Mouse (Mus musculus) testis, postnatal 14 days (tissue): ENCODE measurements around the gene Rhoc.

Experiments used
- DNase-seq: peaks from one replicate; pipeline ENCODE4 v3.0.0; 2021; ENCODE audit warnings: low spot score

Rhoc gene

DNA sequence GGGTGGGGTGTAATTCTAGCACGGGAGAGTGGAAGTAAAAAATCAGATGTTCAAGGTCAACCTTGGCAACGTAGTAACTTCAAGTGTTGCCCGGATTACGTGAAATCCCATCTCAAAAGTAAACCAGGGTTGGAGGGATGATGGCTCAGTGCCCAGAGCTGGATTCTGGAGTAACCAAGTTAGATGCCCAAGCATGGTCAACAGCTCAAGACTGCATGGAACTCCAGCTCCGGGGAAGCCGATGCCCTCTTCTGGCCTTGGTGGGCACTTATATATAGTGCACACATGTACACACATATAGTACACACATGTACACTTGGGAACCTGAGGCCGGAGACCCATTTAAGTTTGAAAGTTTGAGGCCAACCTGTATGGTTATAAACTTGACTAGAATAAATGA is 28.0 kb downstream of the Rhoc start:
- DNase-seq = no peak

DNA sequence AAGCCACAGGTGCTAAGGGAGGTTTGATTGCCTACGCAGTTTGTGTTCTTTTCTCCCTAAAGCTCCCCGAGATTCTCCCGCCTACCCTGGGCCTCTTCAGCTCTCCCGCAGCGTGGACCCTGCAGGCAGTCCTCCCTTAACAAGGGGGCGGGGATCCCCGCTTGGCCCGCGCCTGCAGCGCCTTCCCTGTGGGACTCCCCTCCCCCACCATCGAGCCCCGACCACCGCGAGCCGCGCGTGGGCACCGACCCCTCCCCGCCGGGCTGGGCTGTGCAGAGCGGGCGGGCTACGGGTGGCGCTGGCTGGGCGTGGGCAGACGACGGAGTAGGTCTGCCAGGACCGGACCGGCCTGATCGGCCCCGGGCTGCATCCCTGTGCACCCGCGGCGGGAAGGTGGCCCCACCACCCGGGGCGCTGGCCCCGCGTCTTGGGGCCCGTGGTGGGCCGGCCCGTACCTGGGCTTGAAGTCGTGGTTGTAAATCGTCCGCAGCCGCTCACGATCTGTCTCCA is 29.4 kb downstream of the Rhoc start:
- DNase-seq = peak; percentile 81

DNA sequence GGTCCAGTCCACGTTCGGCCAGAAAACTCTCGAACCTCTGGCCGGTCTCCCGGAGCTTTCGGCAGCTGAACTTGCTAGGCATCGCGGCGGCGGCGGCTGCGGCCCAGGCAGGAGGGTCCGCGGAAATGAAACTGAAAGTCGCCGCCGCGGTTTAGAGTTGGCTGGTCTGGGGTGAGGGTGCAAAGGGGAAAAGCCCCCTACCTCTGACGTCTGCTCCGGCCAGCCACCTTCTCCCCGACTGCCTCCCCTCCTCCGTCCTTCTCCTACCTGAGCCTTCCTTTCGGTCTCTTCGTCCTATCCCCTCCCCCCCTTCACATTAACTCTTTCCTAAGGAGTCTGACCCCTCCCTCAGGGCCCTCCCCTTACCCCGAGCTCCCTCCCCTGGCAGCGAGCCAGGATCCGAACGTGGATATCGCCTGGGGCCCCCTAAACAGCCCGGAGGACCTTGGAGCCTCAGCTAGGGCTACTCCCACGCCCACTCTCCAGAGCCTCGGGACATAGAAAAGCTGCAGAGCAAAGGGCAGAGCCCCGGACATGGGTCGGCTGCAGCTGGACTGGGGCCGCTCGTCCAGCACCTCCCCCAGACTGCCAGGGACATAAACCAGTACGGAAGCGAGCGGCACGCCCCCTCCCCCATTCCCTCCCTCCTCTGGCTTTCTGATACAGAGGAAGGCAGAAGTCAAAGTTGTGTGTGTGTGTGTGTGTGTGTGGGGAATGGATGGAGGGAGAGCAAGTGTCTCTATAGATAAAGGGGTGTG is 30.0 kb downstream of the Rhoc start, which contains the start of gene Mov10:
Gene Mov10 (minus strand): TSS at position 573 of the 758 bp plus-strand sequence.
- DNase-seq = peak; percentile 89

DNA sequence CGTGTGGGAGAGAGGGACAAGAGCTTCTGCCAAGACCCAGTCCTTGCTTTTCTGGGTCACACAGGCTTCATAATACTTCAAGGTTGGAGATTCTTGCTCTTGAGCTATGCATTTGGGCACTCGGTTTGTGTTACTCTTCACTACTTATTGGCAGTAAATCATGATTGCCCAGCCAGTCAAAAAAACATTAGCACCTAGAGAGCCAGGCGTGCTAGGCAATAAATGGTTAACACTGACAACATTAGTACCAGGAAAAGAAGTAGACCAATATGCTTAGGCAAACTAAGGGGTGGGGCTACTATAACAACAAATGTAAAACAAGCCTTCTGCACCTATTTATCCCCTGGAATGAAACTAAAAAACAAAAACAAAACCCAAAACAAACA is 30.6 kb downstream of the Rhoc start:
- DNase-seq = no peak

DNA sequence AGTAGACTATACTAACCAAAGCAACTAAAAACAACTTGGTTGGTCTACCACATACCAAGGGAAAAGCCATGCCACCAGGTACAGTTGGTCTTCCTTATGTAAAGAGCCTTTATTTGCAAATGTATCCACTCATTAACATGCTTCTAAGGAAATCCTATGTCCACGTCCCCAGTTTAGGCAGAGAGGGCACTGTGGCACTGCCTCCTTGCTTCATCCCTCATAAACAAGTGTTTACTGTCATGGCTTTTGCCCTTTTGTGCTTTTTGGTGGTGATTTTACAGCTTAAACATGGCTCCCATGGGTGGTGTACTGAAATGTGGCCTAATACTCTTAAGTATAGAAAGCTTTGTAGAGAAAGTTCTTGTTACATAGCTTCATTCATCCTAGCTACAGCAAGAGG is 32.3 kb downstream of the Rhoc start:
- no peak for DNase-seq

DNA sequence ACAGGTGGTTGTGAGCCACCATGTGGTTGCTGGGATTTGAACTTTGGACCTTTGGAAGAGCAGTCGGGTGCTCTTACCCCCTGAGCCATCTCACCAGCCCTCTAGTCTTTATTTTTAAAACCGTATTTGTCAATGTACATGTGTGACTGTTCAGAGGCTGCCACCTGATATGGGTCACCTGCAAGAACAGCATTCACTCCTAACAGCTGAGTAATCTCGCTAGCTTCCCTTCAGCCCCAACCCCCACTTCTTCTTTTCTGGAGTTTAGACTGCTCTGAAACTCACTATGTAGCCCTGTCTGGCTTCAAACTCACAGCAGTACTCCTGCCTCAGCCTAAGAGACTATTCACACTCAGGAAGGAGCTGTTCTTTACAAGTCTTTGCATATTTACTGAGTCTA is 34.2 kb downstream of the Rhoc start:
- no peak for DNase-seq

DNA sequence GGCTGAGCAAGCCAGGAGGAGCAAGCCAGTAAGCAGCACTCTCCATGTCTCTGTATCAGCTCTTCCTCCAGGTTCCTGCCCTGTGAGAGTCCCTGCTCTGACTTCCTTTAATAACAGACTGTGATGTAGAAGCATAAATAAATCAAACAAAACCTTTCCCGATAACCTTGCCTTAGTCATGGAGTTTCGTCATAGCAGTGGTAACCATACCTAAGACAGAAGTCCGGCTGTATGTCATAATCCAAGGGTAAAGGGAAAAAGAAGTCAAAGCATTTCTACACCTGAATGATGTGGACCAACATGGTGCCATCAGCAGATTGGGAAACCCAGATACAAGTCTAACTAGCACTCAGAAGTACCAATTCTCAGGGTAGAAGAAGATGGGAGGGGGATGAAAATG is 47.6 kb downstream of the Rhoc start:
- no peak for DNase-seq

DNA sequence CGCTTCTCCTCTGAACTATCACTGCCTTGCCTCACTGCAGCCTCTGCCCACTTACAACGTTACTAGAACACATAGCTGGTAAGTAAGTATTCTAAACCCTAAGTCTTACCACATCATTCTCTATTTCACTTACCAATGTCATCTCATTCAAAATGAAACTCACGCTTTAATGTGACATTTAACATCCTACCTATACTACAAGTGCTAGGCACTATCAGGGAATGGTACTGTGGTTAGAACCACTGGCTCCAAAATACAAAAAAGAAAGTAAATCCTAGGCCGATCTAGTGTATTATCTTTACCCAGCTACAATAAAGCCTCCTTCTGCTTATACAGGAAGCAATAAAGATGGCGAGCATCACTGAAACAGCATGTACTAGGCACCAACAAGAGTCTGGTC is 52.9 kb downstream of the Rhoc start:
- DNase-seq = no peak
